Mouse (Mus musculus) forebrain, postnatal 0 days (tissue): ENCODE measurements around the gene Taar8b. TPM values are rescaled to one million over a fixed set of nuclear protein-coding genes. Genes with fewer than 3 reads are reported as not detected.
"Not testable (repeated sequence)": the region's sequence is repeated elsewhere in the genome, so short reads cannot be mapped to it uniquely, and the experiment has no call there.

Source experiments
- ATAC-seq: fragments of 200-750 bp; cut with Nextera tagmentation; 2 replicates; pipeline ENCODE4 v1.8.0; 2017; ENCODE audit warnings: mild to moderate bottlenecking, moderate library complexity
- DNase-seq: peaks from one replicate; pipeline ENCODE4 v3.0.0-alpha.2; 2015
- H3K27ac ChIP-seq: fragments of 300-500 bp; sonication (generic); 2 replicates; pipeline ENCODE4 v1.5.1; 2014; ENCODE audit warnings: low read depth, mild to moderate bottlenecking, antibody characterized with exemption, low read length, moderate library complexity, mixed read lengths
- H3K27me3 ChIP-seq: fragments of 300-500 bp; sonication (generic); 2 replicates; pipeline ENCODE4 v1.6.1; 2014; ENCODE audit warnings: mild to moderate bottlenecking, low read length, mixed read lengths; ENCODE audit not compliant: insufficient read depth
- H3K36me3 ChIP-seq: fragments of 300-500 bp; sonication (generic); 2 replicates; pipeline ENCODE4 v1.6.1; 2014; ENCODE audit warnings: mild to moderate bottlenecking, moderate library complexity; ENCODE audit not compliant: insufficient read depth
- H3K4me1 ChIP-seq: fragments of 300-500 bp; sonication (generic); 2 replicates; pipeline ENCODE4 v1.6.1; 2014; ENCODE audit warnings: antibody characterized with exemption; ENCODE audit not compliant: insufficient read depth
- H3K4me2 ChIP-seq: fragments of 300-500 bp; sonication (generic); 2 replicates; pipeline ENCODE4 v1.6.1; 2014; ENCODE audit warnings: low read depth, mild to moderate bottlenecking, moderate library complexity
- H3K4me3 ChIP-seq: fragments of 300-500 bp; sonication (generic); 2 replicates; pipeline ENCODE4 v1.5.1; 2014; ENCODE audit warnings: low read depth, low read length, mixed read lengths
- H3K9ac ChIP-seq: fragments of 300-500 bp; sonication (generic); 2 replicates; pipeline ENCODE4 v1.6.1; 2014; ENCODE audit warnings: mild to moderate bottlenecking
- H3K9me3 ChIP-seq: fragments of 300-500 bp; sonication (generic); 2 replicates; pipeline ENCODE4 v1.6.1; 2016; ENCODE audit warnings: low read length
- CTCF ChIP-seq: sonication (generic); IDR thresholded peaks from 2 replicates; pipeline ENCODE4 v1.5.1; 2016; ENCODE audit warnings: antibody characterized with exemption, control low read depth, low read depth
- WGBS: fragments of 180-500 bp; shearing (Covaris S2); extraction: QIAGEN DNeasy Blood & Tissue Kit; methylation state at CpG from one replicate; pipeline ENCODE4 v1.1.7; 2014; 5-methylcytosine and 5-hydroxymethylcytosine counted together
- polyA plus RNA-seq: library from polyadenylated mRNA; unstranded; fragments of >200 nt; fragmentation: Nextera tagmentation; extraction: Ambion mirVana; gene quantifications from 2 replicates; pipeline ENCODE4 v1.2.1, GENCODE M21; 2015
- total RNA-seq: library from RNA; depleted of rRNA; stranded (reverse); fragments of >200 nt; gene quantifications from 2 replicates; pipeline ENCODE4 v1.2.3, GENCODE M21; 2014

Gene Taar8b
- total and polyA plus RNA-seq, 2 experiments from 2014 or later: not detected

DNA sequence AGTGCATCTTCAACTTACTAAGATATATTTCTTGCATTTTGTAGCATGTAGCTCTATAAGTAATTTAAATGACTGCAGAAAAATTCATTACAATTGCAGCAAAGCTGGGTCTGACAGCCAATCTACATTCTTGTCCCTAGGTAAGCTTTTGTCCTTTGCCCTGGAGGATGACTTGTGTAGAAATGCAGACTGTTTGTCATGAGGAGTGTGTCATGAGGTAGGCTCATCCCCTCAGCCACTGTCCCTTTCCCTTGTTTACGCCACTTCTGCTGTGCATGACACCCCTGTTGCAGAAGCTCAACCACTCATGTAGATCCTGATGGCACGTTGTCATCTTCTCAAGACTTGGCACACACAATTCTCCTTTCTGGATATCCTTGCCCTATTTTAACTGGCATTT, 4.9 kb downstream of the Taar8b start:
- no peaks in the 10 kb centered on the region for H3K9me3 ChIP-seq

DNA sequence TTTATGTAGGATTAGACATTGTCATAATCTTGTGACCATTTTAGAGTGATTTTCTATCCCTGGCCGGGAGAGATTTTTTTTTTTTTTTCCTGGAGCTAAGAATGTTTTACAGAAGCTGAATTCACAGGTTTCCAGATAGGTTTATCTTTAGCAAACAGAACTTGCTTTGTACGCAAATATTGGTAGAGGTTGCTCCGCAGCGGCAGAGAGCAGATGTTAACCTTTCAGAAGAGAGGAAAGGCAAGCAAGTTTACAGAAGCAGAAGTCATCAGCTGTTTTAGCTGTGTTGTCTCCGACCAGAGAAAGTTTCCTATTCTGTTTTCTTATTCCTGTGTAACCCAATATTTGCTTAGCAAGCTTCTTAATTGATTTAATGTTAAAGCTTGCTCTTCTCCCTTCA, 5.5 kb downstream of the Taar8b start:
- DNase-seq: no peak
- H3K9me3 ChIP-seq: no peaks in the 10 kb centered on the region
- no peak for TF ChIP-seq CTCF
- H3K9ac ChIP-seq: no peak overlapping the region
- 89% methylated on average over 5 of the region's 5 CpGs for WGBS
- H3K4me3 ChIP-seq: no peak overlapping the region
- no peak overlapping the region for H3K27ac ChIP-seq
- H3K27me3 ChIP-seq: no peaks in the 10 kb centered on the region
- no peak overlapping the region for H3K4me2 ChIP-seq
- no peaks in the 10 kb centered on the region for H3K36me3 ChIP-seq
- ATAC-seq: no peak
- H3K4me1 ChIP-seq: no peaks in the 10 kb centered on the region

More for the DNA sequence above, 4.9 kb downstream of the Taar8b start:
- no peak for TF ChIP-seq CTCF
- DNase-seq: no peak
- H3K27me3 ChIP-seq: no peaks in the 10 kb centered on the region
- no peak overlapping the region for H3K4me3 ChIP-seq
- no peak overlapping the region for H3K27ac ChIP-seq
- no peaks in the 10 kb centered on the region for H3K4me1 ChIP-seq
- H3K4me2 ChIP-seq: no peak overlapping the region
- WGBS: 90% methylated on average over 2 of the region's 2 CpGs
- no peak overlapping the region for H3K9ac ChIP-seq
- H3K36me3 ChIP-seq: no peaks in the 10 kb centered on the region
- no peak for ATAC-seq

DNA sequence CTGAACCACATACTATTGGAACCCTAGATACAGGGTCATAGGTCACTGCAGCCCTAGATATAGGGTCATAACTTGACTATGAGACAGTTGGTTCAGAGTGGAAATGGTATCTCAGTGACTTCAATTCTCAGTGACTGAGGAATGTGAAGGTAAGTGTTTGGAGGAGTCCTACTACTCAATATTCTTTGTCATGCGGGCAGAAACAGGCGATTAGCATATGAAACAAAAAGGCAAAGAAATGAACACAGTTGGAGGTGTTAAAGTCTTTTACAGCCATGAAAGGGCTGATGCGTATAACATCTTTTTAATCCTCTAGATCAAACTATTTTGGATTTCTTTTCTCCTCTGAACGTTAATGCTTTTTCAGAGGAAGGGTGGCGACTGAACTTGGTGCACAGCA, 6.2 kb downstream of the Taar8b start:
- no peaks in the 10 kb centered on the region for H3K27me3 ChIP-seq
- no peaks in the 10 kb centered on the region for H3K4me1 ChIP-seq
- DNase-seq (no peak), ATAC-seq (no peak)
- H3K27ac ChIP-seq: no peak overlapping the region
- no peak overlapping the region for H3K4me3 ChIP-seq
- H3K4me2 ChIP-seq: no peak overlapping the region
- TF ChIP-seq CTCF: no peak
- no peak overlapping the region for H3K9ac ChIP-seq
- 37% methylated on average over 5 of the region's 5 CpGs for WGBS
- no peaks in the 10 kb centered on the region for H3K36me3 ChIP-seq
- no peaks in the 10 kb centered on the region for H3K9me3 ChIP-seq

DNA sequence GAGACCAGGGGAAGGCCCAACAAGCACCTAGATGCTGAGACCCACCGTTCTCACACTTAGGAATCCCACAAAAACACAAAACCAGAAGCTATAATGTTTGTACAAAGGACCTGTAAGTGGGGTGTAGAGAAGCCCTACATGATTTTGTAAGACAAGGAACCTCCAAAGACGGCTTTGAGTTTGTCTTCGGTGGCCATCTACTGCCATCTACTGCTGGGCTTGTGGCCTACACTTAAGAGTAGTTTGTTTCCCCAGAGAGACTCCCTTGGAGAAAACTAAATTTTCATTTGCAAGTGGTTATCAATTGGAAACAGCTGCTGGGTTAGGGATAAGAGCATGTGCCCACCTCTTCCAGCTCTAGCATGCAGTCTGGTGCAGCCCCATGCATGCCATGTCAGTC, 11.9 kb downstream of the Taar8b start:
- Histone ChIP-seq H3K9ac (no peak overlapping the region), H3K27me3 (no peaks in the 10 kb centered on the region), H3K4me1 (no peaks in the 10 kb centered on the region), H3K4me3 (no peak overlapping the region), H3K27ac (no peak overlapping the region), H3K4me2 (no peak overlapping the region), H3K36me3 (no peaks in the 10 kb centered on the region), H3K9me3 (no peaks in the 10 kb centered on the region)
- peak; percentile 72 for TF ChIP-seq CTCF
- ATAC-seq (peak; percentile 77), DNase-seq (peak; percentile 67)
- whole genome bisulfite sequencing: 37% methylated on average over 3 of the region's 3 CpGs

DNA sequence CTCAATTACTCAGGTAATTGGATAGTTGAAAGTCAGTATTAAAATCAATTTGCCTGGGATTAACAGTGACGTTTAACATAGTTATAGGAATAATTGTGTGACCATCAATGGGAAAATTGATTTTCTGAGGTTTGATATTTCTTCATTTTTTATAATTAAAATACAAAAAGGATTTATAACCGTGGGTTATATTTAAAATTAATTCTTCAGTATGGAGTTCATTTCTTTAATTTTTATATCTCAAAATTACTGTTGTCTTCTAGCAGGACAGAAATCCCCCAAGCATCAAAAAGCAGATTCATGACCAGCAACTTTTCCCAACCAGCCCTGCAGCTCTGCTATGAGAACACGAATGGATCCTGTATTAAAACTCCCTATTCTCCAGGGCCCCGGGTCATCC, 15.9 kb downstream of the Taar8b start, which contains the start of gene Taar8a:
Gene Taar8a (plus strand): TSS at position 301 of the 400 bp plus-strand sequence.
- H3K36me3 ChIP-seq, H3K4me3 ChIP-seq, H3K9me3 ChIP-seq, DNase-seq, ATAC-seq, H3K4me2 ChIP-seq, H3K9ac ChIP-seq, H3K27me3 ChIP-seq, H3K4me1 ChIP-seq, H3K27ac ChIP-seq: not testable (repeated sequence)
- WGBS: 85% methylated on average over 2 of the region's 4 CpGs

DNA sequence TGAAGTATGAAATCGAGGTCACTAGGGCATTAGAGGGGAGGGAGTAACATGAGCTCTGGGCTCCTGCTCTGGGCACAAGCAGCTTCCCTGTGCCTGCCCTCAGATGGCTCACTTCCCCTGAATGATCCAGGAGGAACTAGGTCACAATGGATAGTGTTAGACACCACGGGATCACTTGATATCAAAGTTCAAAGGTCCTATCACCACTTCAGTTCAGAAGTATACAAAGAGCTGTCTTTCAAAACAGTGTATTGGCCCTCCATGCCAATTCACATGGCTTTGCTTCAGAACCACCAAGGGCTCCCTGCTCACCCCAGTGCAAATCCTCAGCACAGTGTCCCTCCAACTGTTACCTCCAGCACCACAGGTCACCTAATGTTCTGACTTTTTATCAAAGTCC, 17.3 kb downstream of the Taar8b start:
- H3K27me3 ChIP-seq, H3K36me3 ChIP-seq: not testable (repeated sequence)
- WGBS: 55% methylated on average over 2 of the region's 2 CpGs

DNA sequence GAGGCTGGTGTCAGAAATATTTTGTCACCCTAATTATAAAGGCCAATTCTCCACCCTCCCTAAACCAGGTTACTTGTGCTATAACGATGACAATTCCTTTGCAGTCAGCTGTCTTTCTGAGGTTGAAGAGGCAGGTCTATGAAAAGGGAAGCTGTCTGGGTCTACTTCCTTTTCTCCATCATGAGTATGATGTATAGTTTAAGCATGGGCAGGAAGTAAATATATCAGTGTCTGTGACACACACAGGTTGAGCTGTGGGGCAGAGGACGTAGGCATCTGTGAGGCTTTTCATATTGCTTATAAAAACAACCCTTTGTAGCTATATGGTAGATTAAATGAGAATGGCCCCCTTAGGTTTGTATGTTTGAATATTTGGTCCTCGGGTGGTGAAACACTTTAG, 33.1 kb downstream of the Taar8b start:
- no peak for TF ChIP-seq CTCF
- Histone ChIP-seq H3K9ac (no peak overlapping the region), H3K9me3 (no peaks in the 10 kb centered on the region), H3K4me3 (no peak overlapping the region), H3K27ac (no peak overlapping the region), H3K36me3 (no peaks in the 10 kb centered on the region), H3K4me1 (no peaks in the 10 kb centered on the region), H3K4me2 (no peak overlapping the region), H3K27me3 (no peaks in the 10 kb centered on the region)
- 90% methylated on average over 3 of the region's 3 CpGs for WGBS
- ATAC-seq (no peak), DNase-seq (no peak)

More for the DNA sequence above, 17.3 kb downstream of the Taar8b start:
- not testable (repeated sequence) for H3K9ac ChIP-seq, H3K4me2 ChIP-seq, H3K4me3 ChIP-seq, H3K9me3 ChIP-seq, DNase-seq, H3K27ac ChIP-seq, ATAC-seq, H3K4me1 ChIP-seq

DNA sequence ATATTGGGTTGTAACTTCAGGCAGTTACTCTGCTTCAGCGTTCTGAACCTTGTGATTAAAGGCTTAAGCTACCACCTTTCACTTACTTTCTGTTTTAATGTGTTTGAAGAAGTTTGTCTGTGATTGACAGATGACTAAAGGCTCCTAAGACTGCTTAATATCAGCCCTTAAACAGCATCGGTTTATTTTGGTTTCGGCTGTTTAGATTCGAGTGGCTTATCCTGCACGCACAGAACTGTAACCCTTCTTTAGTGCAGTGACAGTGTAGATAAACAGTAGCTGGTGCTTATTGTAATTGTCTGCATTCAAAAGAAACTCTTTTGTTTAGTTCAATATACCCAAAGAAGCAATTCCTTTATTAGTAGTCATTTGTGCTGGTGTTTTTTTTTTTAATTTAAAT, 40.1 kb downstream of the Taar8b start:
- Histone ChIP-seq H3K4me1 (no peaks in the 10 kb centered on the region), H3K9me3 (no peaks in the 10 kb centered on the region), H3K27ac (no peak overlapping the region), H3K36me3 (no peaks in the 10 kb centered on the region), H3K4me2 (no peak overlapping the region), H3K4me3 (no peak overlapping the region), H3K9ac (no peak overlapping the region), H3K27me3 (no peaks in the 10 kb centered on the region)
- ATAC-seq (no peak), DNase-seq (no peak)
- WGBS: 56% methylated on average over 5 of the region's 5 CpGs
- no peak for TF ChIP-seq CTCF
